Mouse (Mus musculus): ENCODE data around the gene Hyal3. TPM values are rescaled to one million over a fixed set of nuclear protein-coding genes. Genes with fewer than 3 reads are reported as not detected.
A peak's percentile ranks its signal among the peaks of the same experiment; 100 is the strongest.

Gene Hyal3
- total RNA-seq, 2 experiments from 2014 or later, result 2.0 to 2.1 TPM

- Histone ChIP-seq H3K4me3 (peak overlapping the region; percentile 95; the same call in 1 of the 2 replicates), H3K27ac (peak overlapping the region; percentile 92)
- TF ChIP-seq CTCF (conservative IDR thresholded peaks at IDR 0.05), result no peak
- DNase-seq (ENCODE audit: low spot score in 2 of 2), result no peak
Observed at GRCm38 (mm10) chr9:107631861-107632260, 51.2 kb downstream of the Hyal3 start.

GRCm38 (mm10) chr9:107632478-107632877 lies 51.9 kb downstream of the Hyal3 start:
- DNase-seq (ENCODE audit: low spot score in 2 of 2), result peak; percentile 43 to 49
- Histone ChIP-seq H3K4me3 (peak overlapping the region; percentile 95), H3K27ac (peak overlapping the region; percentile 92)
- no peak for TF ChIP-seq CTCF (conservative IDR thresholded peaks at IDR 0.05)

GRCm38 (mm10) chr9:107633091-107633660 lies 52.6 kb downstream of the Hyal3 start:
- DNase-seq (ENCODE audit: low spot score in 2 of 2), result peak; percentile 72
- no peak for TF ChIP-seq CTCF (conservative IDR thresholded peaks at IDR 0.05)
- H3K4me3 ChIP-seq, result peak overlapping the region; percentile 95
- H3K27ac ChIP-seq, result peak overlapping the region; percentile 92

GRCm38 (mm10) chr9:107633661-107634405 lies 53.2 kb downstream of the Hyal3 start:
- no peak for TF ChIP-seq CTCF (conservative IDR thresholded peaks at IDR 0.05)
- Histone ChIP-seq H3K27ac (peak overlapping the region; percentile 92), H3K4me3 (peak overlapping the region; percentile 95)
- DNase-seq (ENCODE audit: low spot score in 2 of 2), result no peak

GRCm38 (mm10) chr9:107634406-107635278 lies 54.0 kb downstream of the Hyal3 start:
- no peak for DNase-seq (ENCODE audit: low spot score in 2 of 2)
- H3K4me3 ChIP-seq, result peak overlapping the region; percentile 95
- no peak for TF ChIP-seq CTCF (conservative IDR thresholded peaks at IDR 0.05)
- peak overlapping the region; percentile 92 for H3K27ac ChIP-seq

- peak; percentile 95 for DNase-seq (ENCODE audit: low spot score in 2 of 2)
- Histone ChIP-seq H3K4me3 (peak within 1 kb of the TSS; percentile 95), H3K27ac (peak within 1 kb of the TSS; percentile 92)
- no peak; the same call in 1 of the 2 replicates for TF ChIP-seq CTCF (conservative IDR thresholded peaks at IDR 0.05)
Observed at GRCm38 (mm10) chr9:107635279-107636028, 54.8 kb downstream of the Hyal3 start, which contains the start of gene Gnai2. Gene Gnai2 (minus strand): TSS chr9:107635367.

Other genes with a start within 250 kb of the Hyal3 start
- 10 to 100 TPM; 15.9 to 21.4 TPM for gene Hemk1, start 242.5 kb upstream of the Hyal3 start, total RNA-seq (2021)
- 1 to 10 TPM; 2.5 to 2.9 TPM for gene 6430571L13Rik, start 240.2 kb upstream of the Hyal3 start, total RNA-seq (2021)
- gene Cacna2d2, start 181.2 kb upstream of the Hyal3 start, total RNA-seq (2021), result 10 to 100 TPM; 18.1 to 19.3 TPM
- 10 to 100 TPM; 35.8 to 41.0 TPM for gene Tmem115, start 46.9 kb upstream of the Hyal3 start, total RNA-seq (2021)
- gene Cyb561d2, start 38.6 kb upstream of the Hyal3 start, total RNA-seq (2021), result 10 to 100 TPM; 13.8 to 15.3 TPM
- gene Nprl2, start 38.6 kb upstream of the Hyal3 start, total RNA-seq (2021), result 10 to 100 TPM; 44.2 to 45.2 TPM
- 1 to 10 TPM; 4.7 to 5.7 TPM for gene Zmynd10, start 33.5 kb upstream of the Hyal3 start, total RNA-seq (2021)
- gene Rassf1, start 29.3 kb upstream of the Hyal3 start, total RNA-seq (2021), result 10 to 100 TPM; 16.2 to 17.6 TPM
- 10 to 100 TPM; 77.2 to 83.1 TPM for gene Tusc2, start 17.6 kb upstream of the Hyal3 start, total RNA-seq (2021)
- 10 to 100 TPM; 11.5 to 16.9 TPM for gene Hyal2, start 12.9 kb upstream of the Hyal3 start, total RNA-seq (2021)
- 1 to 10 TPM; 6.9 to 7.6 TPM for gene Hyal1, start 3.9 kb upstream of the Hyal3 start, total RNA-seq (2021)
- gene Naa80, start 1.9 kb upstream of the Hyal3 start, total RNA-seq (2021), result 10 to 100 TPM; 10.9 to 12.6 TPM
- gene Ifrd2, start 6.8 kb downstream of the Hyal3 start, total RNA-seq (2021), result 10 to 100 TPM; 13.7 to 15.2 TPM
- 1 to 10 TPM; 1.9 to 2.2 TPM for gene Sema3b, start 28.4 kb downstream of the Hyal3 start, total RNA-seq (2021)
- gene Gnai2, start 54.5 kb downstream of the Hyal3 start, total RNA-seq (2021), result 100 to 1,000 TPM; 208 to 222 TPM
- 10 to 100 TPM; 55.7 to 65.0 TPM for gene Slc38a3, start 88.7 kb downstream of the Hyal3 start, total RNA-seq (2021)
- under 1 TPM in 1 of 2 experiments, not detected in 1; 0.17 TPM for gene Gnat1, start 98.9 kb downstream of the Hyal3 start, total RNA-seq (2021)
- gene Sema3f, start 129.7 kb downstream of the Hyal3 start, total RNA-seq (2021), result 1 to 10 TPM; 2.8 to 3.5 TPM
- gene Rbm5, start 190.2 kb downstream of the Hyal3 start, total RNA-seq (2021), result 100 to 1,000 TPM; 141 to 159 TPM

Data from layer of hippocampus, adult 2 months (tissue).